Comparison of ENCODE assay signal across 8 mouse cellular contexts in the genomic region with DNA sequence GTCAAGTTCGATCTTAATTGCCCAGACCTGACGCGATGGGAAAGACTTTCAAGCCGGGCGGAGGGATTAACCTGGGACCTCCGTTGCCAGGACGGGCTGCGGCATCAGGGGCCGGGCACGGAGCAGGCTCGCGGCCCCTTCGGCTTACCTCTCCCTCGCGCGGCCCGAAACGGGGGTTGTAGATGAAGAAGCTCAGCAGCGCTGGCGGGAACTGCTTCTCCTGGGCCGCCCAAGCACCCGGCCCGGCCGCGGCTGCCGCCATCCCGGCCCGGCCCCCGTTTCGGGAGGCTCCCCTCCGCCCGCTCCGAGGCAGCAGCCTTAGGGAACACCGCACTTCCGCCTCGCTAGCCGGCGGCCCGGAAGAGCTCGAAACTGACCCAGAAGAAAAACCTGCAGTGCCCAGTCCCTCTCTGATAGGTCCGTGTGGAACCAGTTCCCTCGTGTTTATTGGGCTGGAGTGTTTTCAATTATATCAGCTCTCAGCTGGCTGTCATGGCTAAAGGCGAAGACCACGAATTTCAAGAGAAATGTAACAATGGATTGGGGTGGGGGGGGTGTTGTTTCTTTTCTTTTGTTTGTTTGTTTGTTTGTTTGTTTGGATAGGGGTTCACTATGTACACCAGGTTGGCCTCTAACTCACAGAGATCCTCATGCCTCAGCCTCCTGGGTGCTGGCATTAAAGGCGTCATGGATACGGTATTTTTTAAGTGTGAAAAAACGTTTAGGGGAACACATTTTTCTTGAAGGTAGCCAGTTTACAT. TPM values are rescaled to one million over a fixed set of nuclear protein-coding genes. Genes with fewer than 3 reads are reported as not detected.
DNase-seq lines count a peak whose midpoint lies in the region; ATAC-seq lines count a peak whose summit lies in the region.

A gene (minus strand): TSS at position 327 of the 761 bp plus-strand sequence.

- no peaks in the 10 kb centered on the region for H3K9me3 ChIP-seq in hindbrain, embryonic 15.5 days

- DNase-seq in T-cell, adult 2 months (ENCODE audit: low spot score): peak; percentile 77
- peak; percentile 74 to 78 for DNase-seq in cerebellum, postnatal 36 days
- peak; percentile 68 to 75 for DNase-seq in frontal cortex, postnatal 36 days (ENCODE audit: low spot score in 2 of 2)
- DNase-seq in left cerebral cortex, adult 11 months (ENCODE audit: low spot score): peak; percentile 68
- DNase-seq in lung, postnatal 4 days: peak; percentile 86 to 89
- peak; percentile 83 for DNase-seq in retina, postnatal 7 days (ENCODE audit: low read depth, low spot score)
- peak; percentile 61 for DNase-seq in urinary bladder, adult 2 months (ENCODE audit: low spot score)

- peaks cover 22% of the 10 kb centered on the region for H3K36me3 ChIP-seq in hindbrain, embryonic 15.5 days

- WGBS in hindbrain, embryonic 15.5 days: 3% methylated on average over 37 of the region's 47 CpGs

- ATAC-seq in hindbrain, embryonic 15.5 days (ENCODE audit: low FRiP score, low read depth): peak; percentile 99

- peak within 1 kb of the TSS; percentile 62 for H3K4me2 ChIP-seq in hindbrain, embryonic 15.5 days

- peak within 1 kb of the TSS; percentile 82 for H3K27ac ChIP-seq in hindbrain, embryonic 15.5 days (replicated peaks)

- peak within 1 kb of the TSS; percentile 79 for H3K4me3 ChIP-seq in hindbrain, embryonic 15.5 days

- peak within 1 kb of the TSS; percentile 87 for H3K9ac ChIP-seq in hindbrain, embryonic 15.5 days

- peaks cover 5% of the 10 kb centered on the region for H3K4me1 ChIP-seq in hindbrain, embryonic 15.5 days (replicated peaks)

- H3K27me3 ChIP-seq in hindbrain, embryonic 15.5 days: no peaks in the 10 kb centered on the region

RNA-seq across cellular contexts. Expression of the gene that starts here (rescaled TPM):
- polyA plus RNA-seq in hindbrain, embryonic 15.5 days (2015; fragmentation: Nextera tagmentation; extraction: Ambion mirVana): 71.7 and 78.1 TPM in 2 replicates
- polyA plus RNA-seq in urinary bladder, adult 2 months (2012; rRNA removed): 38.6 and 40.0 TPM in 2 replicates

Comparison
In these comparisons a context has a peak if more than half of its experiments do, and no peak if none do; other contexts are left out.
1. Peak in every context shown above with its lines: DNase-seq, ATAC-seq, H3K4me3 ChIP-seq and H3K27ac ChIP-seq.